Mouse (Mus musculus) adrenal gland, adult (tissue): Measurements from ENCODE around the gene Gm10282.

Experiments used
- DNase-seq, 2 experiments: peaks; one replicate each; pipeline ENCODE4 v3.0.0; 2022 to 2023; ENCODE audit warnings: low spot score in 1 of 2; ENCODE audit not compliant: inconsistent age in 2 of 2

The Gm10282 gene

GRCm38 (mm10) chr8:72263451-72263850, 41.6 kb downstream of the Gm10282 start:
- DNase-seq, result peak; percentile 79 to 89

DNA sequence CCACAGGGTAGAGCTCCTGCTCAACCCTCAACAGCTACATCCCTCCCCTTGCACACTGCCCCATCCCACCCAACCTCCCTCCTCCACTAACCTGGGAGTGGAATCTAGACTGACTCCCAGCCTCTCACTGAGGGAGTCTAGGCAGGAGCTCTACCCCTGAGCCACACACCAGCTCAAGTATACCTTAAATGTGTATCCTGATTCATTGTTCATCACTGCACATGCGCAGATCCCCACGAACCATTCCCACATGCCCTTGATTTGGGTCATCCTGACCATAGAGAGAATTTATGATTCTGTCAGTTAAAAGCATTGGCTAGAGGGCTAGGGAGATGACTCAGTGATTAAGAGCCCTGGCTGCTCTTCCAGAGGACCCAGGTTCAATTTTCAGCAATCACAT, 42.3 kb downstream of the Gm10282 start:
- DNase-seq, result peak; percentile 89 to 95

DNA sequence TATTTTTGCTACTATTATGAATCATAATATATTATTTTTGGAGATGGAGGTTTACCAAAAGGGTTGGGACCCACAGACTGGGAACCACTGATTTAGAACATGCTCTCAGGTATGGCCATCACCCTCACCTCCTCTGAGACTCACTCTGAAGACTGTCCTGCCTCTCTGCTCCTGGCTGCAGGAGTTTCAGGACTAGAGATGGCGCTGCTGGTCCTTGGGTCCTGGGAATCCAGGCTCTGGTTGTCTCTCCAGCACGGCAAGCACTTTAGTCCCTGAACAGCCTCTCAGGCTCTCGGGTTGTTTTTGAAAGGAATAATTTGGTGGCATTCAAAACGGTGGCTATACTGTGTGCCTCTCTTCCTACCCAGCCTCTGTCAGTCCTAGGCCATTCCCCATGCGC, 43.2 kb downstream of the Gm10282 start:
- peak; percentile 63 to 85 for DNase-seq

DNA sequence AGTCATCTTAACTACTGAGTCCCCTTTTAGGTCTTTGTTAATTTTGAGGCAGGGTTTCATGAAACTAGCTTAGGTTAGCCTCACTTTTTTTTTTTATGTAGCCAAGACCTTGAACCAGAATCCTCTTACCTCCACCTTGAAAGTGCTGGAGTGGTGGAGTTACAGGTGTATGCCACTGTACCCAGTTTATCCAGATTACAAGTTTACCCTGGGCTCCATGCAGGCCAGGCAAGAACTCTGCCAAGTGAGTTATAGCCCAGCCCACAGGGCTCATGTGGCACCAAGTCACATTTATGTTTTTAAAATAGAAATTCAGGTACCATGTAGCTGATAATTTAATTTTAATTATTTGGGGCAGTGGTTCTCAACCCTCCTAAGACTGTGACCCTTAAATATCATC, 43.6 kb downstream of the Gm10282 start:
- no peak for DNase-seq

GRCm38 (mm10) chr8:72261019-72261418, 44.0 kb downstream of the Gm10282 start:
- peak; percentile 78 to 94 for DNase-seq

DNA sequence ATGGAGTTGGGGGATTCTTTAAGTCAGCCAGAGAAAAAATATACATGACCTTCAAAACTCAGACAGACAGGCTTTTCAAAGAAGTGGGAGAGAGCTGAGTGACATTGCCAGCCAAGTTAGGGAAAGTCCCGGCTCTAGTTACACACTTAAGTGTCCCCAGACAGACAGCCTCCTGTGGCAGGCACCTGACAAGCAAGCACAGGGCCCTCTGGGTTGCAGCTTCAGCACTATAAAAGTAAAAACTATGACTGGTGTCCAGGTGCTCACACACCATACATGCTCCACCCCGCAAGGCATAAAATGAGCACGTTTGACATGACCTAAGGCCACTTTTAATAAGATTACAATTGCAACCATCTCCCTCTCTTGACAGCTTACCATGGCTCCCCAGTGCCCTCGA, 44.5 kb downstream of the Gm10282 start:
- DNase-seq, result peak in 1 of 2 experiments; percentile 30

DNA sequence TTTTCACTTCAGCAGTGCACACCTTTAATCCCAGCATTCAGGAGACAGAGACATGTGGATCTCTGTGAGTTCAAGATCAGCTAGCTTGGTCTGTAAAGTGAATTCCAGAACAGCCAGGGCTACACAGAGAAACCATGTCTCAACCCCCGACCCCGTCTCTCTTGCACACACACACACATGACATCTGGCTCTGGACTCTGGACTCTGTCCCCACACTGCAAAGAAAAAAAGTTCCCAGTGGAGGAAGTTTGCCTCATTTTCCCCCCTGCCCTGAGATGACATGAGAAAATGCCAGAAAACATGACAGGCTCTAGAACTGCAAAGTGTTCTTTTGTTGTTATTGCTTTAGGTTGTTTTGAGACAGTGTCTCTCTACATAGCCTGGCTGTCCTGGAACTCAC, 45.2 kb downstream of the Gm10282 start:
- DNase-seq, result peak in 1 of 2 experiments; percentile 52

- DNase-seq, result no peak
Measured at GRCm38 (mm10) chr8:72257902-72258238, 47.2 kb downstream of the Gm10282 start.

DNA sequence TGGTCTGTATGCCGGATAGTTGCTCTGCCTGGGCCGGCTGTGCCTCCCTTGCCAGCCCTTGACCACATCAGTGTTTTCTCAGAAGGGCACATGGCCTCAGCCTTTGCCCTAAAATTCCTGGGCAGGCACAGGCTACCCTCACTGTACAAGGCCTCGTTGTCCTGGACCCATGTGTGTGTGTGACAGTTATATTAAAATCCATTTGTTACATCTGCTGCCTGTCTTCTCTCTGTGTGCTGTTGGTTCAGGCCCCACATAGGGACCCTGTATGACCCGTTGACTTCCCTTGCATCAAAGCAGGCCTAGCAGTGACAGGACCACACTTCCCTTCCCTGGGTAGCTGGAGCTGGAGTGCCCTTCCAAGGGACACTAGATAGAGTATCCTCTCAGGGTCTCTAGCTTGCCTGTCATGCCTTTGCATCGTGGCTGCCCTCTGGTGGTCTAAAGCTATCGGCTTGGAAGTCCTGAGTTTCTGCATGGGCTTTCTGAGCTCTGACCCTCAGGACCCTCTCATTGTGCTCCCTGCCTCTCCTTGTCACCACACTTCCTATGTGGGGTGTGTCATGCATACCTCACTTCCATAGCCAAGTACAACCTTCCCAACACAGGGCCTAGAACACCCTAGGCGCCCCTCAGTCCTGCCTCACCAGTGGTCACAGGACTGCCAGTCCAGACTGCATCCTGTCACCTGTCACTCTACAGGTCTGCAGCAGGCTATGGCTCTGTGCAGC, 47.7 kb downstream of the Gm10282 start:
- peak in 1 of 2 experiments; percentile 71 for DNase-seq
